Mouse (Mus musculus): ENCODE measurements around the gene Timp2. TPM values are rescaled to one million over a fixed set of nuclear protein-coding genes. Genes with fewer than 3 reads are reported as not detected.

The Timp2 gene
- polyA plus RNA-seq (2015; fragmentation: Nextera tagmentation; extraction: Ambion mirVana), result 140 and 168 TPM in 2 replicates

DNA sequence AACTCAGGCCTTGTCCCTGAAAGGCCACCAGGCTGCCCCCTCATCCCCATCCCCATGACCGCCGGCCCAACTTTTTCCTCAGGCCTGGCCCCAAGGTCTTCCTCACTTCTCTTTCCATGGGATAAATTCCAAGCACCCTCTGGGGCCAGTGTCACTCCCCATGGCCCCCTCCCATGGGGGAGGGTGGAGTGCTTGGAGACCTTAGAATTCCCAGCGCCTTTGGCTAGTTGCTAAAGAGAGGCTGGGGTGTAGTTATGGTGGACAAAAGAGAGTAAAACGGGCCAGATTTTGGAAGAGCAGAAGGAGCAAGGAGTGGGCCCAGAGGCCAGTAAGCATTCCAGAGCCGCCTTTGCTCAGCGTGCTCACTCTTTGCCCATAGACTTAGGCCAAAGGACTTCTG lies at the start of gene Timp2:
TSS of gene Timp2 (minus strand) at position 101 of the 400 bp plus-strand sequence.
- peak within 1 kb of the TSS; percentile 91 for H3K4me3 ChIP-seq
- WGBS, result 38% methylated on average over 6 of the region's 6 CpGs
- peak within 1 kb of the TSS; percentile 79 for H3K4me2 ChIP-seq
- ATAC-seq (ENCODE audit: insufficient number of reproducible peaks, low FRiP score, low TSS enrichment, low read depth), result no peak
- peaks cover 55% of the 10 kb centered on the region for H3K4me1 ChIP-seq
- no peaks in the 10 kb centered on the region for H3K27me3 ChIP-seq
- no peaks in the 10 kb centered on the region for H3K9me3 ChIP-seq
- H3K27ac ChIP-seq, result peak within 1 kb of the TSS; percentile 97
- peak within 1 kb of the TSS; percentile 91 for H3K9ac ChIP-seq
- 0 out of 2 replicates have a peak, but pooled peaks cover 11% of the 10 kb centered on the region for H3K36me3 ChIP-seq

DNA sequence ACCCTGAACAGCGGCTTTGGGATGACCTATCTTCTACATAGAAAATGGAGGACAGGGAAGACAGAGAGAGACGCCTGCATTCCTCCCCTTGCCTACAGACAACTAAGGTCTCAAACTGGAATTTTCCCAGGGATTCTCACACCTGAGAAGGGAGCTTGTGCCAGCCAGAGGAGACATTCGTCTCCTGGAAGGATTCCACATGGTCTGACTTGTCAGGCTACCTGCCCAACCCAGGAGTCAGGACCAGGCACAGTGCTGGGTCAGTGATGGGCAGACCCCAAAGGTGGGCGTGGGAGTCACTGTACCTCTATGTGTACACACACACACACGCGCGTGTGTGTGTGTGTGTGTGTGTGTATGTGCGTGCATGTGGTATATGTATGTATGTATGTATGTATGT lies 49.8 kb upstream of the Timp2 start:
- no peak overlapping the region for H3K4me2 ChIP-seq
- 95% methylated on average over 8 of the region's 8 CpGs for WGBS
- H3K27me3 ChIP-seq, result no peaks in the 10 kb centered on the region
- peaks cover 47% of the 10 kb centered on the region for H3K36me3 ChIP-seq
- H3K4me3 ChIP-seq, result no peak overlapping the region
- no peak overlapping the region for H3K27ac ChIP-seq
- ATAC-seq (ENCODE audit: insufficient number of reproducible peaks, low FRiP score, low TSS enrichment, low read depth), result no peak
- no peaks in the 10 kb centered on the region for H3K9me3 ChIP-seq
- peaks cover 25% of the 10 kb centered on the region for H3K4me1 ChIP-seq
- no peak overlapping the region for H3K9ac ChIP-seq

DNA sequence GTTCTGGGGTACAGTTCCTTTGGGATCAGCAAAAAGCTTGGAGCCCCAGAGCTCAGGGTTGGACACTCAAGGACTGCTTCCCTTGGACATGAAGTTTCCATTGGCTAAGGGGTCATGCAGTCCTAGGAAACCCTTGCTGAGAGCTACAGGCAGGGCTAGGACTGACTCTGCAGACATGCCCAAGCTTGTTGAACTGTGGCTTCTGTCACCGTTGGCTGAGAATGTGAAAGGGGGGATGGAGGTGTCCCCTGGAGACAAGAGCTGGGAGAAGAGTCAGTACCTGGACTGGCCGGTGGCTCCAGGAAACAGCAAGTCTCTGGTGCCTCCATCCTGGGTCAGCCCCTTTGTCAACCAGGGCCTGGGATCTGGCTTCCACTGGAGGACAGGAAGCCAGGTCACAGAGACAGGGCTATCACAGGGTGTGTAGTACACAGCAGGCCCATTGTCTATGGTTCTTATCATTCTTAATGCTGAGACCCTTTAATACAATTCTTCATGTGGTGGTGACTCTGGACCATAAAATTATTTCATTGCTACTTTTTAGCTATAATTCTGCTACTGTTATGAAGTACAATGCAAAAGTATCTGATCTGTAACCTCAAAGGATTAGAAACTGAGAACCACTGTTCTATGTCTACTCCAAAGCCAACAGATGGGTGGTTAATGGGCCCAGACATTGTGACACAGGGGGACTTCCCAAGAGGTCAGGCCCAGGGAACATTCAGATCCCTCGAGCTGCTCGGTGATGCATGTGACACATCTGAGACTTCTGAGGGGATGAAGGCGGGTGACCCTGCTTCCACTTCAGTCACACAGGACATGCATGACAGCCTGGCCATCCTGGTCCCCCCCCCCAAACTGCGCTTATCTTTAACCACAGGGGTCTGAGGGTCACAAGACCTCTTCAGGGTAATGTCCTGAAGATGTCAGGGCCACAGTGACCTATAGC lies 48.7 kb upstream of the Timp2 start:
- Histone ChIP-seq H3K9me3 (no peaks in the 10 kb centered on the region), H3K27me3 (no peaks in the 10 kb centered on the region), H3K4me3 (no peak overlapping the region), H3K36me3 (peaks cover 38% of the 10 kb centered on the region), H3K4me1 (peaks cover 33% of the 10 kb centered on the region), H3K27ac (no peak overlapping the region), H3K9ac (no peak overlapping the region), H3K4me2 (no peak overlapping the region)
- 78% methylated on average over 6 of the region's 6 CpGs for WGBS
- no peak for ATAC-seq (ENCODE audit: insufficient number of reproducible peaks, low FRiP score, low TSS enrichment, low read depth)

GRCm38 (mm10) chr11:118403183-118403582 lies 47.6 kb upstream of the Timp2 start:
- 92% methylated on average over 2 of the region's 2 CpGs for WGBS
- Histone ChIP-seq H3K36me3 (peaks cover 28% of the 10 kb centered on the region), H3K27ac (no peak overlapping the region), H3K9ac (no peak overlapping the region), H3K4me3 (no peak overlapping the region), H3K9me3 (no peaks in the 10 kb centered on the region), H3K4me1 (peaks cover 33% of the 10 kb centered on the region), H3K4me2 (no peak overlapping the region), H3K27me3 (no peaks in the 10 kb centered on the region)
- ATAC-seq (ENCODE audit: insufficient number of reproducible peaks, low FRiP score, low TSS enrichment, low read depth), result no peak

DNA sequence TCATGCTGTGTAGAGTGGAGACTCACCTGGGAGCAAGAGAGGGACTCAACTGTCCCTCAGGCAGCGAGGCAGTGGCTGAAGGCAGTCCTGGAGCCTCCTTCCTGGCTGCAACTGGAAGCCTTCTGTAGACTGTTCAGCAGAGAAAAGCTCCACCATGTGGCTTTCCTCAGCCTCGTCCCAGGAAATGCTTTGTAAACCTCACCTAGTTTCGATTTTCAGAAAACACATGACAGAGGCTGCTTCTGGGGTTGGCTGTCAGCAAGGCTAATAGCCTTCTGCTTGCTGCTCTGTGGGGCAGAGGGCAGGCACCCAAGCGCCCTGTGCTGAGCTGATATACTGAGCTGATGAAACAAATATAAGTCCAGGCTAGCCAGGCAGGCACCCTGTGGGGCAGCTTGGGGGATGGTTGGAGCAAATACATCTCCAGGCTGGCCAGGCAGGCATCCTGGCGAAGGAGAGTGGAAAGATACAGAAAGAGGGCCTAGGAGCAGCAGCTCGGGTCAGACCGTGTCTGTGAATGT lies 46.3 kb upstream of the Timp2 start, which contains the start of gene Lgals3bp:
TSS of gene Lgals3bp (minus strand) at position 333 of the 521 bp plus-strand sequence.
- 32% methylated on average over 7 of the region's 7 CpGs for WGBS
- peaks cover 33% of the 10 kb centered on the region for H3K4me1 ChIP-seq
- ATAC-seq (ENCODE audit: insufficient number of reproducible peaks, low FRiP score, low TSS enrichment, low read depth), result 0 out of 2 replicates have a peak, but pooled peaks have one; percentile 8
- no peak within 1 kb of the TSS for H3K9ac ChIP-seq
- peak within 1 kb of the TSS; percentile 81 for H3K27ac ChIP-seq
- H3K9me3 ChIP-seq, result no peaks in the 10 kb centered on the region
- H3K4me3 ChIP-seq, result 0 out of 2 replicates have a peak within 1 kb of the TSS, but pooled peaks have one; percentile 4
- H3K4me2 ChIP-seq, result no peak within 1 kb of the TSS
- no peaks in the 10 kb centered on the region for H3K27me3 ChIP-seq
- H3K36me3 ChIP-seq, result peaks cover 16% of the 10 kb centered on the region

- H3K4me2 ChIP-seq, result no peak overlapping the region
- no peaks in the 10 kb centered on the region for H3K27me3 ChIP-seq
- ATAC-seq (ENCODE audit: insufficient number of reproducible peaks, low FRiP score, low TSS enrichment, low read depth), result no peak
- H3K9ac ChIP-seq, result no peak overlapping the region
- peak overlapping the region; percentile 81 for H3K27ac ChIP-seq
- 0 out of 2 replicates have a peak overlapping the region, but pooled peaks have one; percentile 4 for H3K4me3 ChIP-seq
- WGBS, result 64% methylated on average over 4 of the region's 4 CpGs
- H3K4me1 ChIP-seq, result peaks cover 28% of the 10 kb centered on the region
- H3K9me3 ChIP-seq, result no peaks in the 10 kb centered on the region
- H3K36me3 ChIP-seq, result peaks cover 9% of the 10 kb centered on the region
These were observed 45.7 kb upstream of the Timp2 start for GRCm38 (mm10) chr11:118401195-118401594.

DNA sequence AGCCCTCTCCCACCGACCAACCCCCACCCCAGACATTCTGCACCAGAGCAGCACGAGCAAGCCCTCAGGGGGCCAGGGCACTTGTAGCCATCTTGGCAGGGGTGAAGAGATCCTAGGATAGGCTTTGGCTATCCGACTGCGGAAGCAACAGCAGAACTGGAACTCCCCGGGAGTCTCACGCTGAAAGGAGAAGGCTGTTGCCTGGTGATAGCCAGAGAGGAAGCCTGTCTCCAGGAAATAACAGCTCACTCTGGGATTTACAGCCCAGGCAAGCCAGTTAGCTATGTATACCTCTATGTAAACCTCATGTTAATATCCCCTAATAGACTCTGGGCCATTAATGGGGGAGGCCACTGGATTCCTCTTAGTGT lies 45.0 kb upstream of the Timp2 start:
- ATAC-seq (ENCODE audit: insufficient number of reproducible peaks, low FRiP score, low TSS enrichment, low read depth), result peak; percentile 25; the same call in 1 of the 2 replicates
- no peaks in the 10 kb centered on the region; the same call in 1 of the 2 replicates for H3K9me3 ChIP-seq
- H3K36me3 ChIP-seq, result peaks cover 3% of the 10 kb centered on the region
- WGBS, result 17% methylated on average over 6 of the region's 6 CpGs
- peak overlapping the region; percentile 81 for H3K27ac ChIP-seq
- no peak overlapping the region for H3K9ac ChIP-seq
- no peak overlapping the region for H3K4me3 ChIP-seq
- H3K4me1 ChIP-seq, result peaks cover 28% of the 10 kb centered on the region
- H3K4me2 ChIP-seq, result 0 out of 2 replicates have a peak overlapping the region, but pooled peaks have one; percentile 6
- H3K27me3 ChIP-seq, result no peaks in the 10 kb centered on the region

DNA sequence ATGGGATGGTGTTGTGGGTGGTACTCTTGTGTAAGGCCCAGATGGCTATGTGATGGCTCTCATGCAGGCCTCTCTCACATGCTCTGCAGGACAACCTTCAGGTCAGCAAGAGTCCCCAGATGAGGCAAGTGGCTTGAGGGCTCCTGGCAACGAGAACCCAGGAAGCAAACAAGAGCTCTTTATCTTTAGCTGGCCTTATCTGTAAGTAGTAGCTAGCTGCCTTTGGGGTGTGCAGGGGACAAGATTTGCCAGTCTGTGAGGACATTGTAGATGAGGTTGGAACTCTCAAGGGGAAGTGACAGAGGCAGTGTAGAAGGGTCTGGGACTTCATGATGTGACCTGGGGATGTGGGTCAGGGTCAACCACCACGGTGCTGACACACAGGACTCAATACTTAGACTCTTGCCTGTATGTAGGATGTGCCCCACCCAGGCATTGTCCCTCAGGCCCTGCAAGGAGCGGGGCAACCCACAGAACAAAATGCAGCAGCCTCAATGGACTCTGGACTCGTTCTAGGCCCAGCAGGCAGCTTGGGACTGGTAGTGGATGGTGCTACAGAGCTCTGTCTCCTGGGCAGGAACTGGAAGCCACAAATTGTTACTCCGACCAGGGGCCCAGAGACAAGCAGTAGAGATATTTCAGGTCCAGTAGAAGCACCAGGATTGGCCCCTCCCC lies 44.5 kb upstream of the Timp2 start:
- ATAC-seq (ENCODE audit: insufficient number of reproducible peaks, low FRiP score, low TSS enrichment, low read depth), result no peak
- H3K27ac ChIP-seq, result peak overlapping the region; percentile 81
- 61% methylated on average over 5 of the region's 5 CpGs for WGBS
- no peaks in the 10 kb centered on the region for H3K27me3 ChIP-seq
- no peaks in the 10 kb centered on the region; the same call in 1 of the 2 replicates for H3K36me3 ChIP-seq
- H3K4me3 ChIP-seq, result no peak overlapping the region
- H3K9me3 ChIP-seq, result no peaks in the 10 kb centered on the region; the same call in 1 of the 2 replicates
- 0 out of 2 replicates have a peak overlapping the region, but pooled peaks have one; percentile 6 for H3K4me2 ChIP-seq
- peaks cover 28% of the 10 kb centered on the region for H3K4me1 ChIP-seq
- no peak overlapping the region for H3K9ac ChIP-seq

- no peaks in the 10 kb centered on the region for H3K36me3 ChIP-seq
- no peaks in the 10 kb centered on the region for H3K27me3 ChIP-seq
- no peaks in the 10 kb centered on the region; the same call in 1 of the 2 replicates for H3K9me3 ChIP-seq
- ATAC-seq (ENCODE audit: insufficient number of reproducible peaks, low FRiP score, low TSS enrichment, low read depth), result no peak
- H3K4me2 ChIP-seq, result no peak overlapping the region
- no peak overlapping the region for H3K9ac ChIP-seq
- H3K4me3 ChIP-seq, result no peak overlapping the region
- H3K4me1 ChIP-seq, result peaks cover 28% of the 10 kb centered on the region
- 92% methylated on average over 26 of the region's 26 CpGs for WGBS
- no peak overlapping the region for H3K27ac ChIP-seq
These were observed 42.4 kb upstream of the Timp2 start for GRCm38 (mm10) chr11:118397806-118398530.

GRCm38 (mm10) chr11:118394538-118394937 lies 39.0 kb upstream of the Timp2 start:
- Histone ChIP-seq H3K27ac (no peak overlapping the region), H3K9me3 (no peaks in the 10 kb centered on the region; the same call in 1 of the 2 replicates), H3K9ac (no peak overlapping the region), H3K4me3 (no peak overlapping the region), H3K27me3 (no peaks in the 10 kb centered on the region), H3K36me3 (no peaks in the 10 kb centered on the region), H3K4me1 (0 out of 2 replicates have a peak, but pooled peaks cover under 1% of the 10 kb centered on the region), H3K4me2 (no peak overlapping the region)
- no peak for ATAC-seq (ENCODE audit: insufficient number of reproducible peaks, low FRiP score, low TSS enrichment, low read depth)
- 57% methylated on average over 6 of the region's 6 CpGs for WGBS

DNA sequence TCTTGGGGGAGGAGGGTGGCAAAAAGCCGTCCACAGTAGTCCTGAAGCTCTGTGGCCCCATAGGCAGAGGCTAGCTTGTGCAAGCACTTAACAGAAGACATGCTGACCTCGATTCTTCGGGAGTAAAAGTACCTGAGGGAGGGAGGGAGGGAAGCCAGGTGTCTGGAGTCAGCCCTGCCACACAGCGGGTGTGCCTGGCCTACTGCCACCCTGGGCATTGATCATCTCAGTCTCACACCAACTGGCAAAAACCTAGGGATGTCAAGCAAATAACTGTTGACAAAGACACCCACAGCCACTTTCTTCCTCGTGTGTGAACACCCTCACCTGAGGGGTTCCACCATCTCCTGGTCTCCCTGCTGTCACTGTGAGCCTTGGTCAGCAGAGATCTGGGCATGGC lies 38.5 kb upstream of the Timp2 start:
- Histone ChIP-seq H3K4me2 (no peak overlapping the region), H3K27ac (no peak overlapping the region), H3K36me3 (no peaks in the 10 kb centered on the region), H3K9me3 (no peaks in the 10 kb centered on the region; the same call in 1 of the 2 replicates), H3K4me3 (no peak overlapping the region), H3K27me3 (no peaks in the 10 kb centered on the region), H3K9ac (no peak overlapping the region), H3K4me1 (no peaks in the 10 kb centered on the region)
- ATAC-seq (ENCODE audit: insufficient number of reproducible peaks, low FRiP score, low TSS enrichment, low read depth), result no peak
- 67% methylated on average over 5 of the region's 5 CpGs for WGBS

All from limb, embryonic 15.5 days (tissue).